Mouse (Mus musculus): Measurements from ENCODE around the gene Kcnh1. TPM values are rescaled to one million over a fixed set of nuclear protein-coding genes. Genes with fewer than 3 reads are reported as not detected.

Kcnh1 gene
- polyA plus RNA-seq, 1 experiment: 0.85 TPM

DNA sequence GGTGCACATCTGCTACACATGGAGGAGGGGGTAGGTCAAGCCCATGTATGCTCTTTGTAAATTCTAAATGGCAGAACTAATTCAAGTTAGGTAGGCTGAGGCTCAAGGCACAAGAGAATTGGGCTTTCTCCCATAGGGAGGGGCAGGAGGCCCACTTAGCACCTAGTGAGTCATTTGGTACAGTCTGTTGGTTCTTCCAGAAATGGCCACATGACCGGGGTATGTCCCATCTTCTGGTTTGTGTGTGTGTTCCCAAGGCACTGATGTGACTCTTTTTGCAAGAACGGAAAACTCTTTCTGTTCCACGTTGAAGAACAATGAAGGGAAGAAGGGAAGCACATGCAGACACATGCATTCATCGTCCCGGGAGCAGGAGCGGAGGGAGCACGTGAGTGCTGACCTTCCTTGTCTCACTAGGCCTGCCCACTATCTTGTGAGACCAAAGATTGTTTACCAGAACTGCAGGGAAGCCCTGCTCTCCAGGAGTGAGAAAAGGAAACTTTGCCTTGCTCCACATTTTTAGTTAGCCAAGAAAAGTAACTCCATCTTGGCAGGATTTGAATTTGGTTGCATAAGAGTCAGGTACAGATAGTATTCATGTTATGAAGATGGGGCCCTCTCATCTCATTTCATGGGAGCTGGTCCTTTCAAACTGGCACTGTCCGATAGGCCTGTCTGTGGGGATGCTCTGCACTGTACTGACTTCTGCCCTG is 289.7 kb downstream of the Kcnh1 start:
- TF ChIP-seq POLR2A (IDR thresholded peaks at IDR 0.05; ENCODE audit: low read depth, low read length) (no peak), CTCF (IDR thresholded peaks at IDR 0.05; ENCODE audit: extremely low read depth, insufficient read depth, insufficient read length, insufficient replicate concordance) (no peak)
- H3K27ac ChIP-seq (ENCODE audit: insufficient read depth, low read length): no peak overlapping the region
- 75% methylated on average over 8 of the region's 8 CpGs for WGBS
- no peak overlapping the region for H3K4me3 ChIP-seq (ENCODE audit: extremely low read depth, insufficient read depth, insufficient read length)
- no peaks in the 10 kb centered on the region for H3K36me3 ChIP-seq (ENCODE audit: control insufficient read depth, insufficient read depth, low read length)
- no peaks in the 10 kb centered on the region for H3K4me1 ChIP-seq (ENCODE audit: control insufficient read depth, insufficient read depth, insufficient read length)
- no peak for DNase-seq (ENCODE audit: low read depth in 1 of 2, low spot score in 2 of 2)
- H3K27me3 ChIP-seq (ENCODE audit: control insufficient read depth, insufficient read depth, low read length): no peaks in the 10 kb centered on the region

DNA sequence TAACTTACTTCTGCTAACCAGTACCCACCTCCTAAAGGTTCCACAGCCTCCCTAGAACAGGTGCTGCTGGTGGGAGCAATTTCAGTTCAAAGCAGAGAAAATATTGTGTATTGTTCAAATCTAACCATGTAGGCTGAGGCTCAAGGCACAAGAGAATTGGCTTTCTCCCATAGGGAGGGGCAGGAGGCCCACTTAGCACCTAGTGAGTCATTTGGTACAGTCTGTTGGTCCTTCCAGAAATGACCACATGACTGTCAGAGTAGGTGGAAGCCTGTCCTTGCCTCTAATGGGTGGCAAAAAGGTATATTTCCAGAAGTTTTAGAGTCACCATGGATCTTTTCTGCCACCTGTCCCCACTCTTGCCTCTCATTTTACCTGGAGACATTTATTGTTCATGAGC is 290.9 kb downstream of the Kcnh1 start:
- no peak overlapping the region for H3K4me3 ChIP-seq (ENCODE audit: extremely low read depth, insufficient read depth, insufficient read length)

GRCm38 (mm10) chr1:192485030-192485429 is 294.5 kb downstream of the Kcnh1 start:
- no peaks in the 10 kb centered on the region for H3K4me1 ChIP-seq (ENCODE audit: control insufficient read depth, insufficient read depth, insufficient read length)
- TF ChIP-seq POLR2A (IDR thresholded peaks at IDR 0.05; ENCODE audit: low read depth, low read length) (no peak), CTCF (IDR thresholded peaks at IDR 0.05; ENCODE audit: extremely low read depth, insufficient read depth, insufficient read length, insufficient replicate concordance) (no peak)
- 45% methylated on average over 3 of the region's 3 CpGs for WGBS

More for the DNA sequence above, 290.9 kb downstream of the Kcnh1 start:
- Histone ChIP-seq H3K27me3 (ENCODE audit: control insufficient read depth, insufficient read depth, low read length) (no peaks in the 10 kb centered on the region), H3K27ac (ENCODE audit: insufficient read depth, low read length) (no peak overlapping the region), H3K36me3 (ENCODE audit: control insufficient read depth, insufficient read depth, low read length) (no peaks in the 10 kb centered on the region), H3K4me1 (ENCODE audit: control insufficient read depth, insufficient read depth, insufficient read length) (no peaks in the 10 kb centered on the region)
- no peak for DNase-seq (ENCODE audit: low read depth in 1 of 2, low spot score in 2 of 2)
- no peak for TF ChIP-seq POLR2A (IDR thresholded peaks at IDR 0.05; ENCODE audit: low read depth, low read length)
- no peak for TF ChIP-seq CTCF (IDR thresholded peaks at IDR 0.05; ENCODE audit: extremely low read depth, insufficient read depth, insufficient read length, insufficient replicate concordance)

GRCm38 (mm10) chr1:192487571-192487970 is 297.0 kb downstream of the Kcnh1 start:
- WGBS: 93% methylated on average over 11 of the region's 11 CpGs
- Histone ChIP-seq H3K4me1 (ENCODE audit: control insufficient read depth, insufficient read depth, insufficient read length) (no peaks in the 10 kb centered on the region), H3K36me3 (ENCODE audit: control insufficient read depth, insufficient read depth, low read length) (no peaks in the 10 kb centered on the region), H3K27me3 (ENCODE audit: control insufficient read depth, insufficient read depth, low read length) (no peaks in the 10 kb centered on the region), H3K4me3 (ENCODE audit: extremely low read depth, insufficient read depth, insufficient read length) (no peak overlapping the region), H3K27ac (ENCODE audit: insufficient read depth, low read length) (no peak overlapping the region)
- no peak for DNase-seq (ENCODE audit: low read depth in 1 of 2, low spot score in 2 of 2)
- TF ChIP-seq POLR2A (IDR thresholded peaks at IDR 0.05; ENCODE audit: low read depth, low read length) (no peak), CTCF (IDR thresholded peaks at IDR 0.05; ENCODE audit: extremely low read depth, insufficient read depth, insufficient read length, insufficient replicate concordance) (no peak)

More at GRCm38 (mm10) chr1:192485030-192485429, 294.5 kb downstream of the Kcnh1 start:
- DNase-seq (ENCODE audit: low read depth in 1 of 2, low spot score in 2 of 2): no peak
- no peaks in the 10 kb centered on the region for H3K27me3 ChIP-seq (ENCODE audit: control insufficient read depth, insufficient read depth, low read length)
- no peak overlapping the region for H3K4me3 ChIP-seq (ENCODE audit: extremely low read depth, insufficient read depth, insufficient read length)
- no peak overlapping the region for H3K27ac ChIP-seq (ENCODE audit: insufficient read depth, low read length)
- no peaks in the 10 kb centered on the region for H3K36me3 ChIP-seq (ENCODE audit: control insufficient read depth, insufficient read depth, low read length)

DNA sequence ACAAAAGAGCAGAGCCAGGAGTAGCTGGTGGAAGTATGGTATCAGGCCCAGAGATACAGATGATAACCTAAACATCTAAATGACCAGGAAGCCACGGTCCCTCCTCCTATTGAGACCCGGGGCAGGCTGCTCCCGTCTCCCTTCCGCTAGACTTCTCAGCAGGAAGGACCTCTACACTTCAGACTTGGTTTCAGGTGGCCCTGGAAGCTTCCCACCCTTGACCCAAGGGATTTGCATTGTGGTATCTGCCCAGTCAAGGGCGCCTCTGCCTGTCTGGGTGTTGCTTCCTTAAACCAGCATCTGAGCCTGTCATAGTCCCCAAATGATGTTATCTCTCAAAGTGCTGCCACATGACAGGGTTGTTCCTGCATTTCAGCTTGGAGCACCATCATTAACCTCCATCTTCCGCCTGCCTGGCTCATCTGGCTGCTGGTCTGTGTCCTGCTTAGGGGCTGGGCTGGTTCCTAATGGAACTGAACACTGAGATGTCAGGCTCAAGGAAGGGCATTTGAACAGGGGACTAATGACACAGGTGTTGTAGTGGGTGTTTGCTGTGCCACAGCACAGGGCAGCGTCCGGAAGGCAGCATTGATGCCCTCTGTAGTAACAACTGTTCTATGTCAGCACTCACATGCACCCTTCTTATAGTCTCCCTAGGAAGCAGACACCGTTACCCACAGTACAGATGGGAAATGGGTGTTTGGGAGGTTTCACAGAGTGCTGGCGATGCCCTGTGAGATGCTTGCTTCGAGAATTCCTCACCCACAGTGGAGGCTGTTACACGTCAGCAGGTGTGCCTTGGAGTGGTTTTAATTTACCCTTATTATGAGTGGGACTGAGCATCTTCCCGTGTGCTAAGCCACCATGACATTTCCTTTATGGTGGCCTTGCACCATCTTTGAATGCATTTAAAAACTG is 299.6 kb downstream of the Kcnh1 start:
- no peak for TF ChIP-seq POLR2A (IDR thresholded peaks at IDR 0.05; ENCODE audit: low read depth, low read length)
- TF ChIP-seq CTCF (IDR thresholded peaks at IDR 0.05; ENCODE audit: extremely low read depth, insufficient read depth, insufficient read length, insufficient replicate concordance): no peak
- no peaks in the 10 kb centered on the region for H3K36me3 ChIP-seq (ENCODE audit: control insufficient read depth, insufficient read depth, low read length)
- H3K4me3 ChIP-seq (ENCODE audit: extremely low read depth, insufficient read depth, insufficient read length): no peak overlapping the region
- no peaks in the 10 kb centered on the region for H3K27me3 ChIP-seq (ENCODE audit: control insufficient read depth, insufficient read depth, low read length)
- WGBS: 66% methylated on average over 13 of the region's 13 CpGs
- no peaks in the 10 kb centered on the region for H3K4me1 ChIP-seq (ENCODE audit: control insufficient read depth, insufficient read depth, insufficient read length)
- DNase-seq (ENCODE audit: low read depth in 1 of 2, low spot score in 2 of 2): no peak
- H3K27ac ChIP-seq (ENCODE audit: insufficient read depth, low read length): no peak overlapping the region

GRCm38 (mm10) chr1:192497505-192497904 is 306.9 kb downstream of the Kcnh1 start:
- 76% methylated on average over 2 of the region's 2 CpGs for WGBS
- no peaks in the 10 kb centered on the region for H3K4me1 ChIP-seq (ENCODE audit: control insufficient read depth, insufficient read depth, insufficient read length)
- no peak for TF ChIP-seq CTCF (IDR thresholded peaks at IDR 0.05; ENCODE audit: extremely low read depth, insufficient read depth, insufficient read length, insufficient replicate concordance)
- no peak for TF ChIP-seq POLR2A (IDR thresholded peaks at IDR 0.05; ENCODE audit: low read depth, low read length)
- H3K36me3 ChIP-seq (ENCODE audit: control insufficient read depth, insufficient read depth, low read length): no peaks in the 10 kb centered on the region
- no peak overlapping the region for H3K27ac ChIP-seq (ENCODE audit: insufficient read depth, low read length)
- DNase-seq (ENCODE audit: low read depth in 1 of 2, low spot score in 2 of 2): no peak
- H3K4me3 ChIP-seq (ENCODE audit: extremely low read depth, insufficient read depth, insufficient read length): no peak overlapping the region
- H3K27me3 ChIP-seq (ENCODE audit: control insufficient read depth, insufficient read depth, low read length): no peaks in the 10 kb centered on the region
